Mouse (Mus musculus) neural tube, embryonic 11.5 days (tissue): Measurements from ENCODE around the gene Crygn. TPM values are rescaled to one million over a fixed set of nuclear protein-coding genes. Genes with fewer than 3 reads are reported as not detected.

Experiments used
- ATAC-seq: fragments of 200-750 bp; cut with Nextera tagmentation; 2 replicates; pipeline ENCODE4 v1.8.0; 2017; ENCODE audit warnings: moderate number of reproducible peaks, mild to moderate bottlenecking, moderate TSS enrichment, moderate library complexity; ENCODE audit not compliant: insufficient read depth, low FRiP score, low TSS enrichment
- DNase-seq: peaks from one replicate; pipeline ENCODE4 v3.0.0-alpha.2; 2015; ENCODE audit warnings: low spot score
- H3K27ac ChIP-seq: fragments of 300-500 bp; sonication (generic); 2 replicates; pipeline ENCODE4 v1.5.1; 2014; ENCODE audit warnings: low read depth, mild to moderate bottlenecking, low read length
- H3K27me3 ChIP-seq: fragments of 300-500 bp; sonication (generic); 2 replicates; pipeline ENCODE4 v1.6.1; 2014; ENCODE audit warnings: mild to moderate bottlenecking, low read length, mixed read lengths; ENCODE audit not compliant: control insufficient read depth, insufficient read depth
- H3K36me3 ChIP-seq: fragments of 300-500 bp; sonication (generic); 2 replicates; pipeline ENCODE4 v1.6.1; 2014; ENCODE audit warnings: mild to moderate bottlenecking, low read length, moderate library complexity, mixed read lengths; ENCODE audit not compliant: control insufficient read depth, insufficient read depth
- H3K4me1 ChIP-seq: fragments of 300-500 bp; sonication (generic); 2 replicates; pipeline ENCODE4 v1.6.1; 2014; ENCODE audit warnings: low read length, mixed read lengths; ENCODE audit not compliant: control insufficient read depth, insufficient read depth
- H3K4me2 ChIP-seq: fragments of 300-500 bp; sonication (generic); 2 replicates; pipeline ENCODE4 v1.6.1; 2014; ENCODE audit warnings: low read depth, mild to moderate bottlenecking, moderate library complexity
- H3K4me3 ChIP-seq: fragments of 300-500 bp; sonication (generic); 2 replicates; pipeline ENCODE4 v1.5.1; 2014; ENCODE audit warnings: low read depth, low read length
- H3K9ac ChIP-seq: fragments of 300-500 bp; sonication (generic); 2 replicates; pipeline ENCODE4 v1.6.1; 2014; ENCODE audit warnings: mild to moderate bottlenecking, low read length
- H3K9me3 ChIP-seq: fragments of 300-500 bp; sonication (generic); 2 replicates; pipeline ENCODE4 v1.6.1; 2016; ENCODE audit warnings: low read length; ENCODE audit not compliant: control insufficient read depth
- WGBS: fragments of 180-500 bp; shearing (Covaris S2); extraction: QIAGEN DNeasy Blood & Tissue Kit; methylation state at CpG from one replicate; pipeline ENCODE4 v1.1.7; 2014; 5-methylcytosine and 5-hydroxymethylcytosine counted together
- polyA plus RNA-seq: library from polyadenylated mRNA; unstranded; fragments of >200 nt; fragmentation: Nextera tagmentation; extraction: Ambion mirVana; gene quantifications from 2 replicates; pipeline ENCODE4 v1.2.1, GENCODE M21; 2014

The Crygn gene
- polyA plus RNA-seq, 1 experiment from 2014 or later: not detected

- DNase-seq: no peak
- no peak overlapping the region for H3K9ac ChIP-seq
- H3K27me3 ChIP-seq: no peaks in the 10 kb centered on the region
- no peak for ATAC-seq
- no peaks in the 10 kb centered on the region for H3K4me1 ChIP-seq
- H3K4me2 ChIP-seq: no peak overlapping the region
- no peak overlapping the region for H3K27ac ChIP-seq
- 93% methylated on average over 8 of the region's 8 CpGs for WGBS
- no peak overlapping the region for H3K4me3 ChIP-seq
- H3K9me3 ChIP-seq: no peaks in the 10 kb centered on the region
- H3K36me3 ChIP-seq: peaks cover 18% of the 10 kb centered on the region
Measured at GRCm38 (mm10) chr5:24704615-24705014, 53.2 kb downstream of the Crygn start.

- ATAC-seq: no peak
- Histone ChIP-seq H3K4me3 (no peak overlapping the region), H3K4me1 (no peaks in the 10 kb centered on the region), H3K9me3 (no peaks in the 10 kb centered on the region), H3K36me3 (peaks cover 22% of the 10 kb centered on the region), H3K27me3 (no peaks in the 10 kb centered on the region), H3K27ac (no peak overlapping the region), H3K4me2 (no peak overlapping the region), H3K9ac (no peak overlapping the region)
- 88% methylated on average over 3 of the region's 3 CpGs for WGBS
- no peak for DNase-seq
Measured at GRCm38 (mm10) chr5:24701271-24701670, 56.5 kb downstream of the Crygn start.

Other genes with a start within 250 kb of the Crygn start
- 0.92 and 1.3 TPM in 2 replicates for gene Gbx1, start 230.8 kb downstream of the Crygn start, polyA plus RNA-seq
- 0.38 TPM in 1 of 2 replicates, not detected in the other for gene Asb10, start 217.0 kb downstream of the Crygn start, polyA plus RNA-seq
- not detected in 2 replicates for gene 4931409K22Rik, start 201.2 kb downstream of the Crygn start, polyA plus RNA-seq
- 136 and 147 TPM in 2 replicates for gene Abcf2, start 180.5 kb downstream of the Crygn start, polyA plus RNA-seq
- 10.3 and 13.0 TPM in 2 replicates for gene Chpf2, start 171.3 kb downstream of the Crygn start, polyA plus RNA-seq
- gene Smarcd3, start 133.6 kb downstream of the Crygn start, polyA plus RNA-seq: 43.7 and 49.3 TPM in 2 replicates
- 40.5 and 41.8 TPM in 2 replicates for gene Nub1, start 72.5 kb downstream of the Crygn start, polyA plus RNA-seq
- gene Wdr86, start 27.3 kb downstream of the Crygn start, polyA plus RNA-seq: 14.2 and 16.9 TPM in 2 replicates
- gene Rheb, start 84.6 kb upstream of the Crygn start, polyA plus RNA-seq: 175 and 188 TPM in 2 replicates